ENCODE assay signal across 28 mouse cellular contexts in the genomic region with DNA sequence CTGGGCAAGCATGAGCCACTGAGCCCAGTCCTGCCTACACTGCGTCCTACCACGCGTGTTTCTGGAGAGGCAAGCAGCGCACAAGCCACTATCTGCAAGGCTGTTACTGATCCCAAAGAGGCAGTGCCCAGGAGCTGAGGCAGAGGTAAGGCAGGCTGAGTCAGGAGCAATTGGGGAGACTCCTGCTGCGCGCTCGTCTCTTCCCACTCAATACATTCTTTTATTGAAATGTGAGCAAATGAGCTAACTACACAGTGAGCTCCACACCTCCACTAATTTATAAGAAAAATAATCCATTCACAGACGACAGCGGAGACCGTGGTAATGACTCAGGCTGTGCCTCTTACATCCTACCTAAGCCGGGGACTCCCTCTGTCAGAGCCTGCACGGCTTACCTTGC. TPM values are rescaled to one million over a fixed set of nuclear protein-coding genes. Genes with fewer than 3 reads are reported as not detected.
DNase-seq lines count a peak whose midpoint lies in the region; ATAC-seq lines count a peak whose summit lies in the region.
"Had no signal": no experiment of that assay in that cellular context is flagged by ENCODE, and none has a peak within 500 bp of the region (broad histone marks: within the 10 kb centered on the region; RNA-seq: fewer than 3 reads in every experiment).

No protein-coding gene starts in this region.

- no peak overlapping the region for H3K4me2 ChIP-seq in hindbrain, embryonic 11.5 days (replicated peaks; ENCODE audit: low read depth, low read length)
- H3K4me2 ChIP-seq in hindbrain, embryonic 14.5 days (replicated peaks), result no peak overlapping the region
- H3K4me2 ChIP-seq: forebrain, embryonic 13.5 days; heart, embryonic 12.5 days; heart, embryonic 15.5 days; hindbrain, embryonic 12.5 days had no signal

- 94% methylated on average over 12 of the region's 12 CpGs for WGBS in hindbrain, embryonic 11.5 days
- WGBS in hindbrain, embryonic 14.5 days, result 85% methylated on average over 12 of the region's 12 CpGs

- no peaks in the 10 kb centered on the region for H3K4me1 ChIP-seq in hindbrain, embryonic 11.5 days (replicated peaks; ENCODE audit: control insufficient read depth, insufficient read depth, low read length)
- 0 out of 2 replicates have a peak, but pooled peaks cover 3% of the 10 kb centered on the region for H3K4me1 ChIP-seq in hindbrain, embryonic 14.5 days (replicated peaks; ENCODE audit: control insufficient read depth, insufficient read depth, low read length)
- H3K4me1 ChIP-seq: heart, embryonic 15.5 days; hindbrain, embryonic 12.5 days had no signal

- H3K36me3 ChIP-seq in hindbrain, embryonic 11.5 days (ENCODE audit: control insufficient read depth, insufficient read depth, low read length), result no peaks in the 10 kb centered on the region
- peaks cover 16% of the 10 kb centered on the region; the same call in 1 of the 2 replicates for H3K36me3 ChIP-seq in hindbrain, embryonic 14.5 days (replicated peaks; ENCODE audit: control insufficient read depth, insufficient read depth)
- H3K36me3 ChIP-seq: forebrain, embryonic 10.5 days; G1E; heart, embryonic 12.5 days; heart, embryonic 15.5 days; hindbrain, embryonic 12.5 days had no signal

- intact Hi-C loops in left cerebral cortex, postnatal 14 days (cut with DNase I), result no loop called here

- no peak overlapping the region for H3K9ac ChIP-seq in hindbrain, embryonic 11.5 days (ENCODE audit: low read depth, low read length)
- no peak overlapping the region for H3K9ac ChIP-seq in hindbrain, embryonic 14.5 days
- H3K9ac ChIP-seq: forebrain, embryonic 13.5 days; heart, embryonic 12.5 days; heart, embryonic 15.5 days; hindbrain, embryonic 12.5 days had no signal

- 0 out of 2 replicates have a peak overlapping the region, but pooled peaks have one; percentile 17 for H3K27ac ChIP-seq in hindbrain, embryonic 11.5 days (ENCODE audit: low read depth, low read length)
- H3K27ac ChIP-seq in hindbrain, embryonic 14.5 days, result no peak overlapping the region
- H3K27ac ChIP-seq: forebrain, embryonic 10.5 days; forebrain, embryonic 13.5 days; heart, embryonic 15.5 days; hindbrain, embryonic 12.5 days; hindbrain, postnatal 0 days had no signal

- no peak overlapping the region for H3K4me3 ChIP-seq in hindbrain, embryonic 11.5 days (ENCODE audit: low read depth, low read length)
- no peak overlapping the region for H3K4me3 ChIP-seq in hindbrain, embryonic 14.5 days (replicated peaks; ENCODE audit: low read length)
- H3K4me3 ChIP-seq: forebrain, embryonic 10.5 days; forebrain, embryonic 13.5 days; heart, embryonic 12.5 days; heart, embryonic 15.5 days; hindbrain, embryonic 12.5 days had no signal

- H3K27me3 ChIP-seq in hindbrain, embryonic 11.5 days (ENCODE audit: control insufficient read depth, insufficient read depth, low read length), result no peaks in the 10 kb centered on the region
- H3K27me3 ChIP-seq in hindbrain, embryonic 14.5 days (ENCODE audit: control insufficient read depth, insufficient read depth, low read length), result no peaks in the 10 kb centered on the region
- H3K27me3 ChIP-seq: forebrain, embryonic 13.5 days; heart, embryonic 12.5 days; heart, embryonic 15.5 days; hindbrain, embryonic 12.5 days had no signal

- no peak for DNase-seq in hindbrain, embryonic 11.5 days (ENCODE audit: low spot score)
- DNase-seq in hindbrain, embryonic 14.5 days (ENCODE audit: low spot score), result no peak
- DNase-seq in left cerebral cortex, adult 9 months (ENCODE audit: low spot score in 2 of 2), result peak; percentile 48 to 59
- DNase-seq in left cerebral cortex, postnatal 14 days (ENCODE audit: low spot score in 2 of 2), result no peak
- DNase-seq in brain, adult 2 months (ENCODE audit: low read depth, low spot score), result peak; percentile 74
- DNase-seq in telencephalon, adult 2 months (ENCODE audit: low read depth, low spot score), result peak; percentile 46
- no peak for DNase-seq in ovary, postnatal 36 days (ENCODE audit: low spot score)
- DNase-seq: adrenal gland, postnatal 10 days; adrenal gland, postnatal 36 days; B cell, adult 2 months; cerebellum, adult 11 months; cerebellum, adult 8-10 months; cerebellum, postnatal 10 days; cerebellum, postnatal 36 days; gastrocnemius, postnatal 25 days; heart, adult 18-20 months; heart, postnatal 10 days; heart, postnatal 36 days had no signal

- ATAC-seq in hindbrain, embryonic 11.5 days (ENCODE audit: low FRiP score), result no peak
- ATAC-seq in hindbrain, embryonic 14.5 days (ENCODE audit: low FRiP score), result no peak
- ATAC-seq: forebrain, embryonic 13.5 days; forebrain, embryonic 16.5 days; hindbrain, postnatal 0 days; inflammation-experienced regulatory T-cells, adult 6 months; Patski had no signal

- no peaks in the 10 kb centered on the region for H3K9me3 ChIP-seq in hindbrain, embryonic 11.5 days (ENCODE audit: control insufficient read depth, low read length)
- H3K9me3 ChIP-seq in hindbrain, embryonic 14.5 days (ENCODE audit: control insufficient read depth, low read length), result no peaks in the 10 kb centered on the region
- H3K9me3 ChIP-seq: forebrain, embryonic 13.5 days; G1E; heart, embryonic 15.5 days; hindbrain, embryonic 12.5 days had no signal

RNA-seq across cellular contexts. Expression of a gene that starts 26.0 kb away (rescaled TPM):
- 65.2 and 65.9 TPM in 2 replicates for polyA plus RNA-seq in hindbrain, embryonic 11.5 days (2014; fragmentation: Nextera tagmentation; extraction: Ambion mirVana)
- 64.5 and 64.6 TPM in 2 replicates for polyA plus RNA-seq in hindbrain, embryonic 14.5 days (2014; fragmentation: Nextera tagmentation; extraction: Ambion mirVana)
- total RNA-seq in left cerebral cortex, postnatal 14 days (2021), result 10 to 100 TPM; 46.0 to 46.7 TPM

RNA-seq across cellular contexts. Expression of a gene that starts 33.3 kb away (rescaled TPM):
- polyA plus RNA-seq in hindbrain, embryonic 11.5 days (2014; fragmentation: Nextera tagmentation; extraction: Ambion mirVana), result 12.6 and 14.3 TPM in 2 replicates
- polyA plus RNA-seq in hindbrain, embryonic 14.5 days (2014; fragmentation: Nextera tagmentation; extraction: Ambion mirVana), result 10.2 and 10.5 TPM in 2 replicates
- 10 to 100 TPM; 16.8 to 16.9 TPM for total RNA-seq in left cerebral cortex, postnatal 14 days (2021)

RNA-seq across cellular contexts. Expression of a gene that starts 35.2 kb away (rescaled TPM):
- polyA plus RNA-seq in hindbrain, embryonic 11.5 days (2014; fragmentation: Nextera tagmentation; extraction: Ambion mirVana), result 448 and 456 TPM in 2 replicates
- polyA plus RNA-seq in hindbrain, embryonic 14.5 days (2014; fragmentation: Nextera tagmentation; extraction: Ambion mirVana), result 414 and 480 TPM in 2 replicates
- total RNA-seq in left cerebral cortex, postnatal 14 days (2021), result 100 to 1,000 TPM; 346 to 360 TPM

Comparison
In these comparisons a context has a peak if more than half of its experiments do, and no peak if none do; other contexts are left out.
1. DNase-seq: peak in left cerebral cortex, adult 9 months (2 of 2), brain, adult 2 months (single experiment) and telencephalon, adult 2 months (single experiment); none in hindbrain, embryonic 11.5 days (single experiment), hindbrain, embryonic 14.5 days (single experiment), left cerebral cortex, postnatal 14 days (0 of 2) and ovary, postnatal 36 days (single experiment).